Mouse (Mus musculus) olfactory bulb, adult 2 months (tissue): ENCODE measurements at regions not wholly inside any gene's neighbourhood (a gene's known extent, or its start where the extent isn't known, plus 50 kb on each side); places are given as distances from the start of the nearest gene placed in this dataset.

ENCODE experiments used
- CTCF ChIP-seq: fragments of 200-500 bp; IDR thresholded peaks from 2 replicates; pipeline ENCODE4 v1.5.1; 2012; ENCODE audit warnings: low read depth, mild to moderate bottlenecking, low read length, moderate library complexity; ENCODE audit not compliant: insufficient read depth
- POLR2A ChIP-seq: fragments of 200-500 bp; IDR thresholded peaks from 2 replicates; pipeline ENCODE4 v1.6.1; 2012; ENCODE audit warnings: mild to moderate bottlenecking, low read depth, low read length, moderate library complexity; ENCODE audit not compliant: insufficient read depth

- TF ChIP-seq CTCF, result no peak
- TF ChIP-seq POLR2A, result no peak
These were observed 105.9 kb downstream of the B3gnt5 start for GRCm38 (mm10) chr16:19865931-19866330.
